Mouse (Mus musculus) olfactory bulb, adult 2 months (tissue): ENCODE data around the gene Itga7.

ENCODE experiments used
- CTCF ChIP-seq: fragments of 200-500 bp; IDR thresholded peaks from 2 replicates; pipeline ENCODE4 v1.5.1; 2012; ENCODE audit warnings: low read depth, mild to moderate bottlenecking, low read length, moderate library complexity; ENCODE audit not compliant: insufficient read depth
- POLR2A ChIP-seq: fragments of 200-500 bp; IDR thresholded peaks from 2 replicates; pipeline ENCODE4 v1.6.1; 2012; ENCODE audit warnings: mild to moderate bottlenecking, low read depth, low read length, moderate library complexity; ENCODE audit not compliant: insufficient read depth

GRCm38 (mm10) chr10:128896807-128897206 lies 36.8 kb upstream of the Itga7 start:
- TF ChIP-seq CTCF (no peak), POLR2A (no peak)
